Mouse (Mus musculus) kidney, adult 2 months (tissue): ENCODE data around the gene Fam81b. TPM values are rescaled to one million over a fixed set of nuclear protein-coding genes. Genes with fewer than 3 reads are reported as not detected.

ENCODE experiments used
- DNase-seq: peaks from one replicate; pipeline ENCODE4 v3.0.0; 2021
- H3K27ac ChIP-seq: fragments of 200-500 bp; 2 replicates; pipeline ENCODE4 v1.5.1; 2012; ENCODE audit warnings: low read depth, low read length, control low read depth, inconsistent platforms; ENCODE audit not compliant: insufficient read depth
- H3K27me3 ChIP-seq: fragments of 200-500 bp; replicated peaks from 2 replicates; pipeline ENCODE4 v1.6.1; 2012; ENCODE audit warnings: mild to moderate bottlenecking, moderate library complexity, low read length, inconsistent platforms; ENCODE audit not compliant: control insufficient read depth, insufficient read depth
- H3K36me3 ChIP-seq: fragments of 200-500 bp; 2 replicates; pipeline ENCODE4 v1.6.1; 2012; ENCODE audit warnings: mild to moderate bottlenecking, moderate library complexity, low read length, inconsistent platforms; ENCODE audit not compliant: control insufficient read depth, insufficient read depth
- H3K4me1 ChIP-seq: fragments of 200-500 bp; 2 replicates; pipeline ENCODE4 v1.6.1; 2011; ENCODE audit warnings: low read length; ENCODE audit not compliant: control insufficient read depth, insufficient read depth
- H3K4me3 ChIP-seq: fragments of 200-500 bp; 2 replicates; pipeline ENCODE4 v1.5.1; 2011; ENCODE audit warnings: mild to moderate bottlenecking, low read depth, low read length, control low read depth; ENCODE audit not compliant: insufficient read depth
- CTCF ChIP-seq: fragments of 200-500 bp; conservative IDR thresholded peaks from 2 replicates; pipeline ENCODE4 v1.5.1; 2011; ENCODE audit warnings: low read depth, mild to moderate bottlenecking, control low read depth, low read length, moderate library complexity, mixed read lengths; ENCODE audit not compliant: insufficient read depth, insufficient read length
- POLR2A ChIP-seq: fragments of 200-500 bp; IDR thresholded peaks from one replicate; pipeline ENCODE4 v1.6.1; 2011; ENCODE audit warnings: low read depth, low read length, control low read depth
- WGBS: fragments of 180-500 bp; shearing (Covaris S2); methylation state at CpG from one replicate; pipeline ENCODE4 v1.1.7; 2018; 5-methylcytosine and 5-hydroxymethylcytosine counted together
- polyA plus RNA-seq: library from polyadenylated mRNA; depleted of rRNA; stranded (reverse); fragments of >200 nt; gene quantifications from 2 replicates; pipeline ENCODE4 v1.2.3, GENCODE M21; 2012; rRNA removed

Fam81b gene
- polyA plus RNA-seq, 1 experiment: not detected

GRCm38 (mm10) chr13:76190273-76190672 lies 114.6 kb downstream of the Fam81b start:
- H3K4me3 ChIP-seq: no peak overlapping the region
- WGBS: 90% methylated on average over 3 of the region's 3 CpGs
- H3K27me3 ChIP-seq: no peaks in the 10 kb centered on the region
- DNase-seq: no peak
- H3K4me1 ChIP-seq: no peaks in the 10 kb centered on the region
- H3K36me3 ChIP-seq: peaks cover 1% of the 10 kb centered on the region
- TF ChIP-seq POLR2A (no peak), CTCF (no peak)
- no peak overlapping the region for H3K27ac ChIP-seq

GRCm38 (mm10) chr13:76189190-76189589 lies 115.7 kb downstream of the Fam81b start:
- no peak overlapping the region for H3K27ac ChIP-seq
- peaks cover 1% of the 10 kb centered on the region for H3K36me3 ChIP-seq
- TF ChIP-seq POLR2A (no peak), CTCF (no peak)
- no peaks in the 10 kb centered on the region for H3K27me3 ChIP-seq
- H3K4me1 ChIP-seq: no peaks in the 10 kb centered on the region
- DNase-seq: no peak
- 86% methylated on average over 3 of the region's 3 CpGs for WGBS
- no peak overlapping the region for H3K4me3 ChIP-seq

- Histone ChIP-seq H3K36me3 (peaks cover 1% of the 10 kb centered on the region), H3K27ac (no peak overlapping the region), H3K4me1 (no peaks in the 10 kb centered on the region), H3K4me3 (no peak overlapping the region), H3K27me3 (no peaks in the 10 kb centered on the region)
- DNase-seq: no peak
- TF ChIP-seq CTCF (no peak), POLR2A (no peak)
- WGBS: 94% methylated on average over 5 of the region's 5 CpGs
These were observed 117.2 kb downstream of the Fam81b start for GRCm38 (mm10) chr13:76187651-76188050.

- 96% methylated on average over 5 of the region's 5 CpGs for WGBS
- Histone ChIP-seq H3K36me3 (peaks cover 6% of the 10 kb centered on the region), H3K4me1 (no peaks in the 10 kb centered on the region), H3K4me3 (no peak overlapping the region), H3K27me3 (no peaks in the 10 kb centered on the region), H3K27ac (no peak overlapping the region)
- no peak for DNase-seq
- TF ChIP-seq CTCF (no peak), POLR2A (no peak)
These were observed 126.2 kb downstream of the Fam81b start for GRCm38 (mm10) chr13:76178700-76179099.

- Histone ChIP-seq H3K27me3 (no peaks in the 10 kb centered on the region), H3K36me3 (peaks cover 4% of the 10 kb centered on the region), H3K4me3 (no peak overlapping the region), H3K4me1 (no peaks in the 10 kb centered on the region), H3K27ac (no peak overlapping the region)
- TF ChIP-seq CTCF (no peak), POLR2A (no peak)
- DNase-seq: no peak
These were observed 130.6 kb downstream of the Fam81b start for GRCm38 (mm10) chr13:76174297-76174696.

- no peaks in the 10 kb centered on the region for H3K27me3 ChIP-seq
- WGBS: 67% methylated on average over 2 of the region's 2 CpGs
- TF ChIP-seq POLR2A (no peak), CTCF (no peak)
- peaks cover 14% of the 10 kb centered on the region for H3K36me3 ChIP-seq
- H3K4me1 ChIP-seq: no peaks in the 10 kb centered on the region
- H3K27ac ChIP-seq: peak overlapping the region; percentile 80
- no peak overlapping the region for H3K4me3 ChIP-seq
- peak; percentile 29 for DNase-seq
These were observed 144.3 kb downstream of the Fam81b start for GRCm38 (mm10) chr13:76160587-76160986.

- Histone ChIP-seq H3K4me3 (no peak overlapping the region), H3K4me1 (no peaks in the 10 kb centered on the region), H3K27me3 (no peaks in the 10 kb centered on the region), H3K36me3 (peaks cover 17% of the 10 kb centered on the region), H3K27ac (no peak overlapping the region)
- WGBS: 98% methylated on average over 1 of the region's 1 CpGs
- TF ChIP-seq CTCF: no peak
- no peak for TF ChIP-seq POLR2A
- DNase-seq: no peak
These were observed 147.4 kb downstream of the Fam81b start for GRCm38 (mm10) chr13:76157508-76157907.

- Histone ChIP-seq H3K27me3 (no peaks in the 10 kb centered on the region), H3K36me3 (peaks cover 17% of the 10 kb centered on the region), H3K4me1 (no peaks in the 10 kb centered on the region), H3K4me3 (no peak overlapping the region), H3K27ac (no peak overlapping the region)
- no peak for TF ChIP-seq POLR2A
- no peak for TF ChIP-seq CTCF
- peak; percentile 12 for DNase-seq
- WGBS: 73% methylated on average over 3 of the region's 3 CpGs
These were observed 147.8 kb downstream of the Fam81b start for GRCm38 (mm10) chr13:76157099-76157498.

Other genes with a start within 250 kb of the Fam81b start
- gene Gpr150, start 248.1 kb downstream of the Fam81b start, polyA plus RNA-seq: 0.39 and 0.41 TPM in 2 replicates
- 8.6 and 9.0 TPM in 2 replicates for gene Arsk, start 206.4 kb downstream of the Fam81b start, polyA plus RNA-seq
- gene Ttc37, start 206.3 kb downstream of the Fam81b start, polyA plus RNA-seq: 6.4 and 6.9 TPM in 2 replicates
- gene Mctp1, start 79.5 kb upstream of the Fam81b start, polyA plus RNA-seq: 0.14 and 0.30 TPM in 2 replicates